Mouse (Mus musculus) stomach, postnatal 0 days (tissue): ENCODE measurements around the gene Plekhg3. TPM values are rescaled to one million over a fixed set of nuclear protein-coding genes. Genes with fewer than 3 reads are reported as not detected.

Experiments
- ATAC-seq: fragments of 200-750 bp; cut with Nextera tagmentation; 2 replicates; pipeline ENCODE4 v1.8.0; 2017; ENCODE audit not compliant: low FRiP score, low TSS enrichment
- DNase-seq: peaks from one replicate; pipeline ENCODE4 v3.0.0-alpha.2; 2016; ENCODE audit warnings: low spot score
- H3K27ac ChIP-seq: fragments of 300-500 bp; sonication (generic); replicated peaks from 2 replicates; pipeline ENCODE4 v1.5.1; 2014; ENCODE audit warnings: mild to moderate bottlenecking, control low read depth
- H3K27me3 ChIP-seq: fragments of 300-500 bp; sonication (generic); 2 replicates; pipeline ENCODE4 v1.6.1; 2014; ENCODE audit warnings: low read length; ENCODE audit not compliant: control insufficient read depth, insufficient read depth
- H3K36me3 ChIP-seq: fragments of 300-500 bp; sonication (generic); 2 replicates; pipeline ENCODE4 v1.6.1; 2014; ENCODE audit warnings: low read length, mixed read lengths; ENCODE audit not compliant: control insufficient read depth, insufficient read depth
- H3K4me1 ChIP-seq: fragments of 300-500 bp; sonication (generic); replicated peaks from 2 replicates; pipeline ENCODE4 v1.6.1; 2014; ENCODE audit warnings: antibody characterized with exemption; ENCODE audit not compliant: control insufficient read depth, insufficient read depth
- H3K4me2 ChIP-seq: fragments of 300-500 bp; sonication (generic); replicated peaks from 2 replicates; pipeline ENCODE4 v1.6.1; 2014; ENCODE audit warnings: low read depth, mild to moderate bottlenecking, control low read depth, moderate library complexity
- H3K4me3 ChIP-seq: fragments of 300-500 bp; sonication (generic); 2 replicates; pipeline ENCODE4 v1.5.1; 2014; ENCODE audit warnings: low read depth, low read length, control low read depth
- H3K9ac ChIP-seq: fragments of 300-500 bp; sonication (generic); 2 replicates; pipeline ENCODE4 v1.6.1; 2014; ENCODE audit warnings: mild to moderate bottlenecking, low read length, control low read depth, mixed read lengths
- H3K9me3 ChIP-seq: fragments of 300-500 bp; sonication (generic); 2 replicates; pipeline ENCODE4 v1.6.1; 2016; ENCODE audit warnings: low read length; ENCODE audit not compliant: control insufficient read depth
- CTCF ChIP-seq: IDR thresholded peaks from 2 replicates; pipeline ENCODE4 v1.5.1; 2016; ENCODE audit warnings: antibody characterized with exemption, low read depth, mild to moderate bottlenecking, moderate library complexity
- EP300 ChIP-seq: optimal IDR thresholded peaks from 2 replicates; pipeline ENCODE3; 2016; ENCODE audit warnings: antibody characterized with exemption
- WGBS: fragments of 180-500 bp; shearing (Covaris S2); extraction: QIAGEN DNeasy Blood & Tissue Kit; methylation state at CpG from one replicate; pipeline ENCODE4 v1.1.7; 2014; 5-methylcytosine and 5-hydroxymethylcytosine counted together
- polyA plus RNA-seq: library from polyadenylated mRNA; unstranded; fragments of >200 nt; fragmentation: Nextera tagmentation; extraction: Ambion mirVana; gene quantifications from 2 replicates; pipeline ENCODE4 v1.2.1, GENCODE M21; 2015

Plekhg3 gene
- polyA plus RNA-seq, 1 experiment from 2014 or later, result 5.7 TPM

GRCm38 (mm10) chr12:76608997-76609565 is 78.4 kb downstream of the Plekhg3 start:
- no peak overlapping the region for H3K4me3 ChIP-seq
- no peak overlapping the region for H3K9ac ChIP-seq
- WGBS, result 77% methylated on average over 15 of the region's 15 CpGs
- H3K4me1 ChIP-seq, result no peaks in the 10 kb centered on the region
- H3K27ac ChIP-seq, result no peak overlapping the region
- ATAC-seq (no peak), DNase-seq (no peak)
- no peaks in the 10 kb centered on the region for H3K36me3 ChIP-seq
- H3K4me2 ChIP-seq, result no peak overlapping the region
- no peaks in the 10 kb centered on the region for H3K9me3 ChIP-seq
- TF ChIP-seq CTCF (no peak), EP300 (no peak)
- no peaks in the 10 kb centered on the region for H3K27me3 ChIP-seq

DNA sequence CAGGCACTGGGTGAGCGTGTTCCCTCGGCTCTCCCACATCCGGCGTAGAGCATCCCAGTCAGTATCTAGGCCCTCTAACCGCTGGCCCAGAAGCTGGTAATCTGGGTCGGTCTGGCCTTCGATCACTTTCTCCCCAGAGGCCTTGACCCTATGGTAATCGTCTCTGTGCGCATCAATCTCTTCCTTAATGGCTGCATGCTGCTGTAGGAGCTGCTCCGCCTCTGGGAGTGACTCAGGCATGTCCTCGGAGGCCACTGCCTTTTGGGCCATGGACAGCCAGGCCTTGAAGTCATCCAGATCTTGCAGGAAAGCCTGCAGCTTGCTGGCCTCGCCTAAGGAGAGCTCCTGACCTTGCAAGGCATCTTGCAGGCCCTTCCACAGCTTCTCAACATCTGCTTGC is 81.9 kb downstream of the Plekhg3 start:
- no peak for ATAC-seq
- H3K4me3 ChIP-seq, result no peak overlapping the region
- TF ChIP-seq CTCF (no peak), EP300 (no peak)
- H3K9me3 ChIP-seq, result no peaks in the 10 kb centered on the region
- no peaks in the 10 kb centered on the region for H3K27me3 ChIP-seq
- DNase-seq, result no peak
- 85% methylated on average over 12 of the region's 12 CpGs for WGBS
- no peak overlapping the region for H3K4me2 ChIP-seq
- H3K27ac ChIP-seq, result no peak overlapping the region
- H3K9ac ChIP-seq, result no peak overlapping the region
- H3K36me3 ChIP-seq, result no peaks in the 10 kb centered on the region
- H3K4me1 ChIP-seq, result no peaks in the 10 kb centered on the region

- WGBS, result 54% methylated on average over 12 of the region's 12 CpGs
- Histone ChIP-seq H3K27me3 (no peaks in the 10 kb centered on the region), H3K36me3 (no peaks in the 10 kb centered on the region), H3K4me2 (no peak overlapping the region), H3K9me3 (no peaks in the 10 kb centered on the region), H3K4me3 (no peak overlapping the region), H3K27ac (no peak overlapping the region; the same call in 1 of the 2 replicates), H3K4me1 (no peaks in the 10 kb centered on the region), H3K9ac (no peak overlapping the region)
- DNase-seq, result no peak
- ATAC-seq, result no peak
- TF ChIP-seq EP300, result no peak
- no peak for TF ChIP-seq CTCF
These were observed 84.3 kb downstream of the Plekhg3 start for GRCm38 (mm10) chr12:76614868-76615579.

- no peak overlapping the region; the same call in 1 of the 2 replicates for H3K27ac ChIP-seq
- no peak overlapping the region for H3K4me2 ChIP-seq
- H3K4me3 ChIP-seq, result no peak overlapping the region
- no peak for TF ChIP-seq EP300
- TF ChIP-seq CTCF, result no peak
- DNase-seq, result no peak
- no peak for ATAC-seq
- no peaks in the 10 kb centered on the region for H3K4me1 ChIP-seq
- H3K27me3 ChIP-seq, result no peaks in the 10 kb centered on the region
- 75% methylated on average over 4 of the region's 4 CpGs for WGBS
- no peaks in the 10 kb centered on the region for H3K9me3 ChIP-seq
- H3K36me3 ChIP-seq, result no peaks in the 10 kb centered on the region
- H3K9ac ChIP-seq, result no peak overlapping the region
These were observed 84.9 kb downstream of the Plekhg3 start for GRCm38 (mm10) chr12:76615580-76615937.

GRCm38 (mm10) chr12:76618175-76618574 is 87.5 kb downstream of the Plekhg3 start:
- 74% methylated on average over 4 of the region's 4 CpGs for WGBS
- no peak for TF ChIP-seq CTCF
- no peak for TF ChIP-seq EP300
- H3K27ac ChIP-seq, result no peak overlapping the region

GRCm38 (mm10) chr12:76619847-76620246 is 89.2 kb downstream of the Plekhg3 start:
- Histone ChIP-seq H3K36me3 (no peaks in the 10 kb centered on the region), H3K4me1 (no peaks in the 10 kb centered on the region), H3K4me2 (no peak overlapping the region), H3K4me3 (no peak overlapping the region), H3K27ac (no peak overlapping the region), H3K9me3 (no peaks in the 10 kb centered on the region), H3K9ac (no peak overlapping the region), H3K27me3 (no peaks in the 10 kb centered on the region)
- ATAC-seq, result no peak
- DNase-seq, result no peak
- no peak for TF ChIP-seq CTCF
- no peak for TF ChIP-seq EP300
- 55% methylated on average over 5 of the region's 5 CpGs for WGBS

More at GRCm38 (mm10) chr12:76618175-76618574, 87.5 kb downstream of the Plekhg3 start:
- Histone ChIP-seq H3K4me2 (no peak overlapping the region), H3K4me1 (no peaks in the 10 kb centered on the region), H3K27me3 (no peaks in the 10 kb centered on the region), H3K9ac (no peak overlapping the region), H3K36me3 (no peaks in the 10 kb centered on the region), H3K9me3 (no peaks in the 10 kb centered on the region), H3K4me3 (no peak overlapping the region)
- DNase-seq (no peak), ATAC-seq (no peak)
